Mouse (Mus musculus): ENCODE measurements around the gene Plxna1.

The Plxna1 gene

DNA sequence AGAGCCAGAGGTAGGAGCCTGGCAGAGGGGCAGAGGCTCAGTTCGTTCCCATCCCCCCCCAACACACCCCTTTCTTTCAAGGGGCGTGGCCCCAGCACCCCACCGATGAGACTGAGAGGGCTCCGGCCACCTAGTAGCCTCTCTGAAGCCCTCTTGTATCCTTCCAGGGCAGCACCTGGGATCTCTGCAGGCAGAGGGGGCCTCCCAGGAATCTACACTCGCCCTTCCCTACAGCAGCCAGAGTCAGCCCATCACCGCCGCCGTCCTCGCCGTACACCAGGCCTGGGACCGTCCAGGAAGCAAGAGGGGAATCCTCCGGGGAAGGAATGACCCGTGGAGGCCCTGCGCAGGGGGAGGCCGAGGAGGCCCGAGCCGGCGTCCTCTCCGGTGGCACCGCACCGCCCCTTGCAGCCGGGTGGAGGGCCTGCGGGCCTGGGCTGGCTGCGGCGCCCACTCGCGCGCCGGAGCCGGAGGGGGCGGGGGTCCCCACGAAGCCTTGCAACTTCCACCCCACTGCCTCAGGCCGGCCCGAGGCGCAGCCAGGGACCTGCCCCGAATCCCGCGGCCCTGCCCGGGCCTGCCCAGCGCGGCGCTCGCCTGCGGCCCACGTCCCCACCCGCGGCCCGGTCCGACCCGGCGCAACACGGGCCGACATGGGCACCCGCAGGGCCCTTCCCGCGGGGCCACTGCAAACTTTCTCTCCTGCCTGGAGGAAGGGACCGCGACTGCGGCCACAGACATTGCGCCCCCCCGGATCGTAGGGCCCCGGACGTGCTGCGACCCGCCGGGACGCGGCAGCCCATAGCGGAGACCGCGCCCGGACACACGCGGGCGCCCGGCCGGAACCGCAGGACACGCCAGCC, 771 bp downstream of the Plxna1 start:
- in situ Hi-C loops (cut with MboI, MseI): loop anchor here (5.0 kb wide), 1 partner anchor 281 kb away; the partner anchor contains the start of gene Txnrd3

DNA sequence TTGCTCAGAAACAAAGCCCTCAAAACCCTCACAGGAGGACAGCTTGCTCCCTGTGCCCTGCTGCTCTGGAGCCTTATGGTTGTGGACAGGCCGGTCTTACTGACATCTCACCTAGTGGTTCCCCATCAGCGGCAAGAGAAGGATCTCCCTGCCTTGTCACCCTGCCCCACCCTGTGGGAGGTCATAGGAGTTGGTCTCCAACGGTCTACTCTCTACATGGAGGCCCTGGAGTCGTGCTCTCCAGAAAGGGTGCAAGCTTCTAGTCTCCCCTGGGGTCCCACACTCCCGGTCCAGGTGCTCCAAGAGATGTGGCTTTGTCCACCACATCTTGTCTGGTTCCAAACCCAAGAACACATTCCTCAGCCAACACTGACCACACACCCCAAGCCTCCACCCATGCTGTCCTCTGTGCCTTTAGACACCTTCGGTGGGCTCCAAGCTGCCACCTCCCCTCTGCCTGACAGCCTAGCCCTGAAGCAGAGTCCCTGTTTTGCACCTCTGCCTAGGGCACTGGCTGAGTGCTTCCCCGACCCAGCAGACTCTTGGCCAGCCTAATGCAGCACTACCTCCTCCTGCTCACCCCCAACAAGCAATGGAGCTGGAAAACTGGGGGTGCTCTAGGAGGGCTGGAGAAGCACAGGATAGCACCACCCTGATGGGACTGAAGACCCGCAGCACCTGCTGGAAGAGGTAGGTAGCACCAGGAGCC, 1.6 kb downstream of the Plxna1 start:
- in situ Hi-C loops (cut with MboI, MseI): loop anchor here (5.0 kb wide), 1 partner anchor 281 kb away; the partner anchor contains the start of gene Txnrd3

DNA sequence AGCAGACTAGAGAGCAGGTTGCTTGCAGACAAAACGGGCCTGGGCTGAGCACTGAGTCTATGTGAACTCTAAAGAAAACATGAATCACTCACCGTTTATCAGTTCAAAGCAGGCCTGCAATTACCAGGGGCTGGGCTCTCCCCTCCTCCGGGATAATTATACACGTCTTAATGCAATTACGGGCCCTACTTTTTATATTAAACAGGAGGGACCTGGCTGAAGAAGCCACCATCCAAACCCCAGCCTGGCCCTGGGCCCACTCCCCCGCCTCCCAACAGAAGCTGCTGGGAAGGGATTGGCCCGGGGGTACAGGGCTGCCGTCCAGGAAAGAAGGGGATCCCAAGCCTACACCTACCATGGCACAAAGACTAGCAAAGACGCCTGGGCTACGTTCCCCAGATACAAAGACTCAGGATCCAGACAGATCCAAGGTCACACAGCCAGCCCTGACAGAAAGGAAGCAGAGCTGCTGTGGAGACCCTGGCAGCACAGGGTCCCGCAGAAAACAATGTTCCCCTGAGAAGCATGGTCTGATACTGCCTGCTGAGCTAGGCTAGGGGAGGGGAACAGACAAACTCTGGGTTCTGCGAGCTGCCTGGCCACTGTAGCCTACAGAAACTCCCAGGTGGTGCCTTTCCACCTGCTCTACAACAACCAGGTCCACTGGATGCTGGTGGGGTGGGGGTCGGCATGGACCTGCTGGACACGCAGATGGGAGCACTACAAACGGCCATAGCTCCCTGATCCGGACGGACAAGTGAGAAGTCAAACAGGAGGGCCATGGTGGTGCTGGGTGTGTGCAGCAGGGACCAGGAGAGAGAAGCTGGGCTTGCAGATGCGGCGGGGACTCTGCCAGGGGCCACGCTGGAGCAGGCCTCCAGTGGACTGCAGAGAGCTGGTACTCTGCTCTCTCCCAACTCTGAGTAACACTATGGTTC, 2.4 kb downstream of the Plxna1 start:
- in situ Hi-C loops (cut with MboI, MseI): loop anchor here (5.0 kb wide), 1 partner anchor 282 kb away; the partner anchor contains the start of gene Txnrd3

DNA sequence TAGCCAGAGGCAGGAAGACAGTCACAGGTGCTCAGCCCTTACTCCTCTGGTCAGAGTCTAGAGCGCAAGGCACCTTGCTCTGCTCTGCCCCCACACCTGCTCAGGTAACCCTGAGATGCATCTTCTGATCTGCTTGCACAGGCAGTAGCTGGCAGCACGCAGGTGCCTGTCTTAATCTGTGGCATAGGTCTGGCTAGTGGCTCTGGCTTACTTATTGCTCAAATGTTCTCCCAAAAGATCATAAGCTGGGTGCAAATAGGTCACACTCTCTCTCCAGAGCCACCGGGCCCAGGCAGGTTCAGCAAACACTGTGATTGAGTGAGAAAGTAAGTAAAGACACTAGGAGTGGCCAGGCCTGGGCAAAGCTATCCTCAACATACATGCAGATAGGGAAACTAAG, 3.2 kb downstream of the Plxna1 start:
- in situ Hi-C loops (cut with MboI, MseI): no loop called here

DNA sequence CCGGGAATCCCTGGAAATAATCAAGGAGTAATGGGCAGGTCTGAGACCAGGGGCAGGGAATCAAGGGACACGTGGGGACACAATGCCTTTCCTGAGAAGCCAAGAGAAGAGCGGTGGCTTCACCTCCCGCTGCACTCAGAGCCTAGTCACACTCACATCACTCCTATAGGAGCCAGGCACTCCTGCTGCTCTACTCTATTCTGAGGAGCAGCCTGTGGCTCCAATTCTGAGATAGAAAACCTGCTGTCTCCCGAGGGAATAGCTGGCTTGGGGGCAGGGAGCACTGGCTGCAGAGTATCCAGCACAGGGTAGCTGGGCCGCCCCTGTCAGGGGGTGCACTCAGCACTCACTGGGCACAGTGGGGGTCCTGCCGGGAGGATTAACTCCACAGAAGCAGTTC, 6.8 kb downstream of the Plxna1 start:
- in situ Hi-C loops (cut with MboI, MseI): no loop called here

DNA sequence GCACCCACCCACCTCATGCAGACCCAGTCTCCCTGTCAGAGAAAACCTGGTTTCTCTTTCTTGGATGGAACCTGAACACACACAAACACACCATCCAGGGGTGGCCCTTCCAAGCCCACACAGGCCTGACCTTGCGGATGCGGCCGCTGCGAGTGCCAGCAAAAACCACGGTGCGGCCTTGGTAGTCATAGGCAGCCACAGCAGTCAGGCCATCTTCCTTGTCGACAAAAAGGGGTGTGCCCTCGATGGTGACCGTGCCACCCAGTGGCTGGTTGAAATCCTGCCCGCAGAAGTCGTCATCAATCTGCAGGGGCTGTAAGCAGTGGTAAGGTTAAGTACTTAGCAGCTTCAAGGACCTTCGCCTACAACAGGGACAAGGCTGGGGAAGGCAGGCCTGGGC, 7.7 kb downstream of the Plxna1 start:
- in situ Hi-C loops (cut with MboI, MseI): no loop called here

DNA sequence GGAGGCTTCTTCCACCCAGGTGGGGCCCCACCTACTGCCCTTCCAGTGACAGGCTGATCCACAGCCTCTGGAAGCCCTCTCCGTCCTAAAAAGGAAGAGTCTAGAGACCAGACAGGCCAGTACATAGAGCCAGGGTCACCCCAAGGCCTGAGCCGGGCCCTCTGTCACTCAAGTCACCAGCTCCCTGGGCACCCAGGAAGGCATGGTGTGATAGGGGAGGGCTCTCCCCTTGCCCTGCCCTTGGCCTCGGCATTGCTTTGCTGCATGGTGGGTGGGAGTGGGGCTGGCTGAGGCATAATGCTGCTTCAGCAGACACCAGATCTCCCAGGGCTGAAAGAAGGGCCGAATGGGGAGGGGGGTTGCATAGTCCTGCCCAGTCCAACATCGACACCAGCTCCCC, 8.3 kb downstream of the Plxna1 start:
- in situ Hi-C loops (cut with MboI, MseI): no loop called here

DNA sequence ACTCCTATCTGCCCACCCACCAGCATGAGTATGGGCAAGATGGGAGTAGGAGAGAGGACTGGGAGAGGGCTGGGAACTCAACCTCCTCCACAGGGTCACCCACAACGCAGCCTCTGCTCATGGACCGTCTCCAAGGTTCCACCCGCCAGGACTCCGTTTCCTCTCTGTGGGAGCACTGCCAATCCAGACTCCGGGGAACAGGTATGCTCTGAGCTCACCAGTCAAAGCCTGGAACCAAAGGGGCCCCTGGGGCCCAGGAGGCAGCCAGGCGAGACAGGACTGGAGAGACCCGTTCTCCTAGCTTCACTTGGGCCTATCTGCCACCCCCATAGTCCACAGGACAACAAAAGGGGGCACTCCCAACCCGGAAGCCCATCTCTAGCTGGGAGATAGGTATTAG, 9.3 kb downstream of the Plxna1 start:
- in situ Hi-C loops (cut with MboI, MseI): no loop called here

DNA sequence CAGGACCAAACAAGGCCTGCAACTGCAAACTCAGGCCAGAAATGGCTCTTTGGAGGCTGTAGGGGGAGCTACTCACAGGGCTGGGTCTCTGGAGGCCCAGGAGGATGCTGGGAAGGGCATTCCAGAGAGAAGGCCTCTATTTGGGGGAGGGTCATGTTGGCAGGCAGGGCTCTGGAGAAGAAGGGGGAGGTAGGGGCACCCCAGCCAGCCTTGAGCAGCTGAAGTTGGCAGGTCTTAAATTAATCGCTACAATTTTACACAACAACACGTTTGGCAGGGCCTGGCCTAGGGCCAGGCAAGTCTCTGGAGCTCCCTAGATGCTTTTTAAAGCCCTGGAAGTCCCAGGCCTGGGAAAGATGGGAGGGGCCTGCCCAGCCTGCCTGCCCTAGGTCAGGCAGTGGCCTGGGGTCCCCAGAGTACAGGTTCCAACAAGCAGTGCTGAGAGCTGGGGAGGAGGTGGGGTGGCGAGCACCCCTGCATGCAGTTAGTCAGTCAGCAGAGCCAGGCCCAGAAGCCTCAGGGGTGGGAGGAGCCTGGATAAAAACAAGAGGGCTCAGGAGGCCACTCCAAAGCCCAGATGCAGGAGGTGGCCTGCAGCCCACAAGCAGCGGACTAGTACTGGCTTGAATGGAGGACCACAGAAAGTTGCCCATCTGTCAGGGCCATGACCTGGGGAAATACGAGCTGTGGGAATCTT, 10.8 kb downstream of the Plxna1 start:
- in situ Hi-C loops (cut with MboI, MseI): no loop called here

DNA sequence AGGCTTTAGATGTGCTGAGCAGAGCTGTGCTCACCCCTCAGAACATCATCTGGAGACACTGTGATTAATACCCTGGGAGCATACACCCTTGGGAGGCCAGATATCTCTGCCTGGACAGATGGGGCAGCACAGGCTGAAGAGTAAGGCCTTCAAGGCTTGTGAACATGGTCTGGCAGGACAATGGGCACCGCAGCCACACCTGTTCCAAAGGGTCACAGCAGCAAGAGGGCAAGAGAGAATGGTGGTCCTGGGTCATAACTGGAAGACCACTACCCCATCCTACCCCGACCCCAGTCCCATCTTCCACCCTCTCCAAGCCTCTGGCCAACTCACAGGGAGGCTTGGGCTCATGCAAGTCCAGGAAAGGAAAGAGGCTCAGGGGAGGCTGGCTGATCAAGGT, 11.9 kb downstream of the Plxna1 start:
- in situ Hi-C loops (cut with MboI, MseI): no loop called here

DNA sequence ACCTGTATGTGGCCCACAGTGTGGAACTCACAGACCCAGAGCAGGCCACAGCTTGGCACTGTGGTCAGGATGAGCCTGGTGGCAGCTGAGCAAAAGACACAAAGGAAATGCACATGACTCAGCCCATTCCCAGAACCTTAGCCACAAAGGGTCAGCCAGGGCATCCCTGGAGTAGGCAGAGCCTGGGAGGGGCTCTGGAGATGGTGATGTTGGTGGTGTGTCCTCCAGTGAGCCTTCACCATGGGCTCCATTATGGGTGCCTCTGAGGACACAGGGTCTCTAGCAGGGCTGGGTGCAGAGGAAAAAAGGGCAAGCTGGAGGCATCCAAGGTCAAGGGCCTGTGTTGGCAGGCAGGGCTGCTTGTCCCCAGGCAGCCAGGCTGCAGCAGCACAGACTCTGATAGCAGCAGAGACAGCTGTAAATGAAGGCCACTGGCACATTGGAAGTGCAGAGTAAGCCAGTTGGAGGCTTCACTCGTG, 12.3 kb downstream of the Plxna1 start:
- in situ Hi-C loops (cut with MboI, MseI): no loop called here

DNA sequence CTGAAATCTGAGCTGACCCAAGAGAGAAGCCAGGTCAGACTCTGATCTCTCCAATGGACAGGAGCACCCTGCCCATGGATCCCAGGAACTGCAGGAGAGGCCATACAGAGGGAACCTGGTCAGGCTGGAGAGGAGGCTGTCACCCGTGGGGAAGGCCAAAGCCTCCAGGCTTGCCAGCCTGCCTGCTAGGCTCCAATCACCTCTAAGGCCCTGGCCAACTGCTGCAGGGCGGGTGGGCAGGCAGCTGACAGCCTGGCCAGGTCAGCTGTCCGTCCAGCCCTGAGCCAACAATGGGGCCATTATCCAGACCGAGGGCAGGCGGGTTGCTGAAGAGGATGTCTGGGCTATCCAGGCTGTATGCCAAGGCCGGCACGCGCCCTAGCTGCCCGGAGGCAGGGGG, 14.1 kb downstream of the Plxna1 start:
- in situ Hi-C loops (cut with MboI, MseI): no loop called here

DNA sequence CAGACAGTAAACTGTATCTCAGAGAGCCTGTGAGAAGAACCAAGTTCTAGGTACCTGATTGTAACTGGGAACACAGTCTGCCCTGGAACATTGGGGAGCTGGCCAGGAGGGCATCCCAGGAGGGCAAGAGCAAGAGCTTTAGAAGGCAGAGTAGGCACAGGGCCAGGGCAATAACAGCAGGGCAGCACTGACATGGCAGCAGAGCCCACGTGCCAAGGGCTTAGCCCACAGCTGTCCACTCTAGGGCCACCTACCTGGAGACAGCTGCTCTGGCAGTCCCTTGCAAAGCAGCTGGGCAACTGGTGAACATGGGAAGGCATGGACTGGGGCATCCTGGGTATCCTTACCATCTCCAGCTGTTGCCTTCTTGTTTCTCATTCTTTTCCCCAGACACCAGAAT, 14.6 kb downstream of the Plxna1 start:
- in situ Hi-C loops (cut with MboI, MseI): no loop called here

DNA sequence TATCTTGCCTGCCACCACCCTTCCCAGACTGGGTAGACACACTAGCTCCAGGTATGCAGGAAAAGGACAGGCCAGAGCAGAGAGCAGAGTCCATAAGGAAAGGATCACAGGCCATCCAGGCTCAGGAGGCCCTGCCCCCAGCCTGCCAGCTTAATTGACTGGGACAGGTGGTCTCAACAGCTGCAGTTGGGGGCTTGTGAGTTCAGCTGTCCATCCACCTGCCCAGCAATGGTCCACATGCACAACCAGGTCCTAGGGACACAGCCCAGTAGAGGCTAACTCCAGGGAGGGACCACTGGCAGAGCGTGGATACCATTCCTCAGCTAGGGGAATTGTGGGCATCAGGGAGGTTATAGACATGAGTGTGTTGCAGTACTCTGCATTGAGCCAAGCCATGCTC, 16.6 kb downstream of the Plxna1 start:
- in situ Hi-C loops (cut with MboI, MseI): no loop called here

DNA sequence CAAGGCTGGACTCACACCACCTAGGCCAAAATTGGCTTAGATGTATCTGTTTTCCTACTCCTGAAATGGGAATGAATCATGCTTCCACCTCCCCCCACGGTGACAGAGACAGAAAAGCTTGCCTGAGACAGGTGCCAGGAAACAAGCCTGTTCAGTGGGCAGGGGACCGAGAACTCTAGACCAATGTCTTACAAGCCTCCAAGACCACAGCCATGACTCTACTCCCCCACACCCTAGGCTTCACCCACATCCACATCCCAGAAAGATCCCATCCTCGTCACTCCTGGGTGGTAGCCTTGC, 17.0 kb downstream of the Plxna1 start:
- in situ Hi-C loops (cut with MboI, MseI): no loop called here

DNA sequence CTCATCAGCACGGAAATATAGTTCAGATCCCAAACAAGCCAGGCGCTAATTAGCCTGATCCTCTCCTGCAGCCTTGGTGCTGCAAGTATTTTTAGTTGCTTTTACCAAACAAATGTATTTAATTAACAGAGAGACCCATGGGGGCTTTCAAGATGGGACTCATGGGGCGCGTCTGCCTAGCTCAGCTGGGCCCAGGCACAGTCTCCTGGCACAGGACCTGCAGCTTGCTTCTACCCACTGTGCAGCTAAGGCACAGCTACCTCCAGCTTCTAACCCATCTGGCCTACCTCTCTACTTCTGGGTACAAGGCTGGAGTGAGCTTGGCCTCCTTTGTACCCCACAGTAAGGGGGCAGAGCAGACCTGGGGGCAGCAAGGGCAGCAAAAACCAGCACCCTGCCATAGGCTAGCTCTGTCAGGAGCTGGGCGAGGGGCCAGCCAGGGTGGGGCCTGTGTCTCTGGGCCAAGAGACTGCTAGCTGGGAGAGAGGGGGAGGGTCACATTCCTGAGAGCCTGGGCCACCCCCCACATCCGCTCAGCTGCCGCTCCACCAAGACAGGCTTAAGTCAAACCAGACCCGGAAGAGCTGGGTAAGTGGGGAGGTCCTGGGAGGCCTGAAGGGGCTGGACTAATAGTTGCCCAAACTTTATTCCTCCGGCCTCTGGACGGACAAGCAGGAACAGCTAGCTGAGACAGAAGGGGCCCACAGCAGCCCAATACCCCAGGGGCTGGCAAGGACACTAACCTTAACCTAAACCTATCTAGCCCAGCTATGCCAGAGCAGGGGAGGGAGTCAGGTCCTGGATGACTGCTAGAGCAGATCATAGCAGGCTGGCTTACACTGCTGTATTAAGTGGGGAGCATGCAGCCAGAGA, 17.6 kb downstream of the Plxna1 start:
- in situ Hi-C loops (cut with MboI, MseI): no loop called here

DNA sequence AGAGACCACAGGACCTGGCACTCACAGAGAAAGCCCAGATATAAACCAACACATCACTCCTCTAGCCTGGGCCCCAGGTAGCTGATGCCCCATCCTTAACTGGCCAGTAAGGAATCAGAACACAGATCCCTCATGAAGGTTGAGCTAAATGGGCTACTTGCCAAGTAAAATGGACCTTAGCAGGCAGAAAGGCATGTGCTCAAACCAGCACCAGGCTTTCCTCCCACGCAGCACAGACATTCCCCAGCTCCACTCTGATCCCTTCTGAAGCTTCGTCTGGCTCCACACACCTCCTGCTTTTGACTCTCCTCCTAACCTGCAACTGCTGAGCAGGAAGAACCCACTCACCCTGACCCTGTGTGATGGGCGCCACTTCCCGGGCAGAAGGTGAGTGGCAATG, 20.4 kb downstream of the Plxna1 start:
- in situ Hi-C loops (cut with MboI, MseI): no loop called here

DNA sequence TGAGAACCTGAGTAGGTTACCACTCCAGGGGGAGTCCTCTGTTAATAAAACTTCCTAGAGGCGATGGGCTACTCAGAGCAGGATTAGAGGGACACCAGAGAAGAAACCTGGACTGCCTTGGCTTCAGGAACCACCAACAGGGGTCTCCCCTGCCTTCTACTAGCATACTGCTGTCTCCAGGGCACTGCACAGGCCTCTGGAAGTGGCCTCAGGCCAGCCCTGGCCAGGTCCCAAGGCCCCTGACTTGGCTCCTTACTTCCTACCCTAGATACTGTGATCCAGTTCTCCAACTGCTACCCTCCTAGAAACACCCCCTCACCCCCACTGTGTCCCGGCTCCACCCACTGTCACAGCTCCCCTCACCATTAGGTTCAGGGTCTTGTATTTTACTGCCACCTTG, 23.0 kb downstream of the Plxna1 start:
- in situ Hi-C loops (cut with MboI, MseI): no loop called here

DNA sequence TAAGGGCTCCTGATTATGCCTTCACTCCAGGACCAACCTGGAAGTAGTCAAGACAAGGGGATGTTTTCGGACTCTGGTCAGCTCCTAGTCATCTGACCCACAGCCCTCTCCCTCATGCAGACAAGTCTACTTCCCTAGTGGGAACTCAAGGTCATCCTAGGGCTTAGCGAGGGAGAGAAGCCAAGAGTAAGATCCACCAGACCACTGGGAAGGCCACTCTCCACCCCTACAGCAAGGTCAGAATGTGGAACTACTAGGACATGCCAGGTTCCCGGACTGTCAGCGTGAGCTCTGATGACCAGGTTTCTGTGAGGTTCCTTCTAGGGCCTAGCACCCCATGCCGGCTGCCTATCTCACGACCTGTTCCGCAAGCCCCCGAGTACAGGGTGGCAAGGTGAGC, 23.7 kb downstream of the Plxna1 start:
- in situ Hi-C loops (cut with MboI, MseI): no loop called here

DNA sequence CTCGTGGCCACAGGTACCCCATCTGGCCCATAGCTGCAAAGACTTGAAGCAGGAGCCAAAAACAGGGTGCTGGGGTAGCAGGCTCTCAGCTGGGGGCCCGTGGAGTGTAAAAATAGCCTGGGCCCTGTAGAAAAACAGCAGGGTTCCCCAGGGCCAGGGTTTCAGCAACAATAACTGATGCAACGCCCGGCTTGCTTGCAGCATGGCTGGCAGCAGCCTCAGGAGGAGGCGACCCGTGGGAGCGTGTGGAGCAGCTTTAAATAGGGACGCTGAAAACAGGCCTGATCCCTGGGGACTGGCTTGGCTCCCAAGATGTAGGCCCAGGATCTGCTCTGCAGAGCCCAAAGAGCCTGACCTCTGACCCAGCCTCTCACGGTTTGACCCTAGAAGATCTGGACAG, 24.8 kb downstream of the Plxna1 start:
- in situ Hi-C loops (cut with MboI, MseI): no loop called here
